Mouse (Mus musculus) ES-E14 (cell line): ENCODE results near the gene Gtpbp1. TPM values are rescaled to one million over a fixed set of nuclear protein-coding genes. Genes with fewer than 3 reads are reported as not detected.

Source experiments
- DNase-seq: peaks from one replicate; pipeline ENCODE4 v3.0.0-alpha.2; 2013; ENCODE audit warnings: low read depth, low spot score
- H3K27ac ChIP-seq: 2 replicates; pipeline ENCODE4 v1.5.1; 2012; ENCODE audit warnings: low read depth, mild to moderate bottlenecking, low read length, moderate library complexity, mixed read lengths; ENCODE audit not compliant: poor library complexity, insufficient read depth, severe bottlenecking
- H3K36me3 ChIP-seq: 2 replicates; pipeline ENCODE4 v1.6.1; 2012; ENCODE audit warnings: mild to moderate bottlenecking, low read length, moderate library complexity, mixed read lengths; ENCODE audit not compliant: control insufficient read depth, poor library complexity, insufficient read depth, severe bottlenecking
- H3K4me1 ChIP-seq, 2 experiments: fragments of 150-350 bp in 1 of 2; sonication (generic) in 1 of 2; 2 replicates each; pipeline ENCODE4 v1.6.1; 2012; ENCODE audit warnings: low read length in 2 of 2, mild to moderate bottlenecking in 1 of 2, mixed read lengths in 1 of 2; ENCODE audit not compliant: control insufficient read depth in 2 of 2, insufficient read depth in 2 of 2, poor library complexity in 1 of 2
- H3K4me3 ChIP-seq, 2 experiments: fragments of 150-350 bp in 1 of 2; sonication (generic) in 1 of 2; 2 replicates each; pipeline ENCODE4 v1.5.1; 2012; ENCODE audit warnings: low read length in 2 of 2, low read depth in 1 of 2, mild to moderate bottlenecking in 1 of 2, mixed read lengths in 1 of 2; ENCODE audit not compliant: insufficient read depth in 1 of 2, poor library complexity in 1 of 2, severe bottlenecking in 1 of 2
- H3K9ac ChIP-seq: 2 replicates; pipeline ENCODE4 v1.6.1; 2012; ENCODE audit warnings: low read depth, mild to moderate bottlenecking, low read length, mixed read lengths; ENCODE audit not compliant: poor library complexity, insufficient read depth, severe bottlenecking
- H3K9me3 ChIP-seq: fragments of 150-350 bp; sonication (generic); 2 replicates; pipeline ENCODE4 v1.6.1; 2012; ENCODE audit warnings: low read depth, mild to moderate bottlenecking, low read length; ENCODE audit not compliant: control insufficient read depth, insufficient read depth
- CHD2 ChIP-seq: IDR thresholded peaks from 2 replicates; pipeline ENCODE4 v1.6.1; 2014; ENCODE audit warnings: mild to moderate bottlenecking, low read depth, low read length, inconsistent platforms
- HCFC1 ChIP-seq: IDR thresholded peaks from 2 replicates; pipeline ENCODE4 v1.6.1; 2012; ENCODE audit warnings: low read length, inconsistent platforms, borderline replicate concordance; ENCODE audit not compliant: insufficient read depth
- MAFK ChIP-seq: IDR thresholded peaks from 2 replicates; pipeline ENCODE4 v1.6.1; 2014; ENCODE audit warnings: mild to moderate bottlenecking, low read depth, low read length, inconsistent platforms; ENCODE audit not compliant: insufficient read depth
- ZC3H11A ChIP-seq: IDR thresholded peaks from 2 replicates; pipeline ENCODE4 v1.6.1; 2012; ENCODE audit warnings: low read depth, mild to moderate bottlenecking, inconsistent platforms, low read length, borderline replicate concordance
- ZNF384 ChIP-seq: IDR thresholded peaks from 2 replicates; pipeline ENCODE4 v1.6.1; 2012; ENCODE audit warnings: low read depth, low read length, inconsistent platforms
- in situ Hi-C, 2 experiments: fragments of 600-800 bp; cut with MboI; formaldehyde crosslinking; loops; one replicate each; pipeline ENCODE4 v1.15.1; 2025; ENCODE audit warnings: low sequenced_read_pairs in 2 of 2, inconsistent platforms in 1 of 2; ENCODE audit not compliant: unreplicated experiment in 2 of 2
- total RNA-seq: library from RNA; depleted of rRNA; stranded (reverse); fragments of 300-350 nt; gene quantifications from 2 replicates; pipeline ENCODE4 v1.2.3, GENCODE M21; 2012

The Gtpbp1 gene
- total RNA-seq, 1 experiment, result 48.1 TPM

DNA sequence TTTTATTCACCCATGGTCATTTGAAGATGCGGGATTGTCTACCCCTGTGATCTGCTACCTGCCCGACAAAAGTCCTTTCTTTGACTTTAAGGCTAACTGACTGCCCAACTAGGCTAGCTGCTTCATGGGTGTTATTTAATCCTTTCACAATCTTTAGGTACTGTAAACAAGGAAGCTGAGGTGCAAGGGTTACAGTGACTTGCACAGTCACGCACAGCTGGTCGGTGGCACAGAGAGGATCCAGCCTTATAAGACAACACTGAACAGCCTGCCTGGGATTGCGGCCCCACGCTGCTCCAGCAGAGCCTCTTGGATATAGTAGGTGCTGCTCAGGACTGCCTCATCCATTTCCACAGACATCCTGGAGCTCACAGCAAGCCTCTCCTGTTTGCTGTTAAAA lies 7.5 kb upstream of the Gtpbp1 start:
- H3K9ac ChIP-seq, result no peak overlapping the region
- no peak overlapping the region for H3K4me3 ChIP-seq
- no peak overlapping the region for H3K27ac ChIP-seq
- TF ChIP-seq ZNF384 (no peak), HCFC1 (no peak), MAFK (no peak), CHD2 (no peak), ZC3H11A (no peak)
- DNase-seq, result no peak
- peaks cover 2 to 16% of the 10 kb centered on the region in 2 experiments; a peak in 2 of 4 replicates for H3K4me1 ChIP-seq
- H3K9me3 ChIP-seq, result no peaks in the 10 kb centered on the region
- in situ Hi-C loops, result no loop called here
- H3K36me3 ChIP-seq, result no peaks in the 10 kb centered on the region; the same call in 1 of the 2 replicates

DNA sequence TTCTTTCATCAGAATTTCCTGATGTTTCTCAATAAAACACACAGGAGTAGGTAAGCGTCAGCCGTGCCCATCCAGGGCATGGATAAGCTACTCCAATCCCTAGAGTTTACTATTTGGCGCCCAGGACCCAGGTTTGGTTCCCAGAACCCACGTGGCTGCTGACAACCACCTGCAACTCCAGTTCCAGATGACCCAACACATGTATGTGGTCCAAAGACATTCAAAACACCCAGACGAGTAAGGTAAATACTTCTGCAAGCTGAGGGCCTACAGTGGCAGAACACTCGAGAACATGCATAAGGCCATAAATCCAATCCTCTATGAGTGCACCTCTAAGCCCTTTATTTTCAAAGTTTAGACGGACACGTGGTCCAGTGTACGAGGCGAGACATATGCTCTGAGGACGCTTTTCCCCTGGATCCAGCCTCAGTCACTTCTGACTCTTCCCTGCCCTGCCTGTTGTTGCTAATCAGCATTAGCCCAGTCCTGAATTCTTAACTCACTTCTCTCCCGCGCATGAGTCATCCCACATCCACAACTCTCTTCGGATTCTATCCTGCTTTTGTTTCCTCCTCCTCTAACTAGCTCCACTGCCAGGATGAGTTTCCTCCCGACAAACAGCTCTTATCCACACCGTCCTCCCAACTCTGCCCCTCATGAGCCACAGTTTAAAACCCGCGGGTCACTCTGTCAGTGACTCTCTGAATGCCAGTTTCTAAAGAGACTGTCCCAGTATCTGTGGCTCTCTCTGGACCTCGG lies 6.8 kb upstream of the Gtpbp1 start:
- no peak for DNase-seq
- in situ Hi-C loops, result no loop called here
- H3K9ac ChIP-seq, result no peak overlapping the region; the same call in 1 of the 2 replicates
- no peak overlapping the region for H3K4me3 ChIP-seq
- no peak overlapping the region for H3K27ac ChIP-seq
- H3K4me1 ChIP-seq, result peaks cover 3 to 16% of the 10 kb centered on the region in 2 experiments; a peak in 2 of 4 replicates
- no peaks in the 10 kb centered on the region for H3K9me3 ChIP-seq
- TF ChIP-seq ZC3H11A, result no peak
- H3K36me3 ChIP-seq, result no peaks in the 10 kb centered on the region; the same call in 1 of the 2 replicates

DNA sequence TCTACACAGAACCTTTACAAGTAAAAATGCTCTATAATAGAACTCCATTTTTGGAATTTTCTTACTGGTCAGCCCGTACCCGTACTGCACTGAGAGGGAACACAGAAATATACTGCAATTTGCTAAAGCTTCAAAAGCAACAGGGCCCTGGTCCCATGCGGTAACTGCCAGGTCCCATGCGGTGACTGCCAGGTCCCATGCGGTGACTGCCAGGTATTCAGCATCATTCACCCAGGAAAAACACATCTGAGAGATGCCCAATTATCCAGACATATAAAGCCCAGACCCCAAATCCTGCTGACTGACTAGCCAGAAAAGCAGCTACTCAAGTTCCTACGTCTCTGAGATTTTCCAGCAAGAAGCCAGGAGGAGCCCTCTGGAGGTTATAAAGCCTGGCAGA lies 6.0 kb upstream of the Gtpbp1 start:
- no peak overlapping the region for H3K9ac ChIP-seq
- no peak for DNase-seq
- no peaks in the 10 kb centered on the region for H3K36me3 ChIP-seq
- in situ Hi-C loops, result no loop called here
- H3K9me3 ChIP-seq, result no peaks in the 10 kb centered on the region
- peaks cover 3 to 16% of the 10 kb centered on the region in 2 experiments; a peak in 2 of 4 replicates for H3K4me1 ChIP-seq
- H3K4me3 ChIP-seq, result no peak overlapping the region
- TF ChIP-seq ZNF384, result no peak
- TF ChIP-seq ZC3H11A, result no peak
- no peak for TF ChIP-seq MAFK
- no peak for TF ChIP-seq HCFC1
- H3K27ac ChIP-seq, result no peak overlapping the region

GRCm38 (mm10) chr15:79685141-79685641 lies 5.5 kb upstream of the Gtpbp1 start:
- no peak overlapping the region for H3K4me3 ChIP-seq
- no peaks in the 10 kb centered on the region for H3K9me3 ChIP-seq
- H3K27ac ChIP-seq, result no peak overlapping the region
- H3K36me3 ChIP-seq, result no peaks in the 10 kb centered on the region
- in situ Hi-C loops, result no loop called here
- DNase-seq, result no peak
- no peak for TF ChIP-seq ZC3H11A
- no peak for TF ChIP-seq MAFK
- TF ChIP-seq HCFC1, result no peak
- TF ChIP-seq CHD2, result no peak
- no peak for TF ChIP-seq ZNF384
- no peak overlapping the region for H3K9ac ChIP-seq
- H3K4me1 ChIP-seq, result peaks cover 3 to 16% of the 10 kb centered on the region in 2 experiments; a peak in 2 of 4 replicates
